Mouse (Mus musculus): ENCODE measurements at regions not wholly inside any gene's neighbourhood (a gene's known extent, or its start where the extent isn't known, plus 50 kb on each side); places are given as distances from the start of the nearest gene placed in this dataset.

DNA sequence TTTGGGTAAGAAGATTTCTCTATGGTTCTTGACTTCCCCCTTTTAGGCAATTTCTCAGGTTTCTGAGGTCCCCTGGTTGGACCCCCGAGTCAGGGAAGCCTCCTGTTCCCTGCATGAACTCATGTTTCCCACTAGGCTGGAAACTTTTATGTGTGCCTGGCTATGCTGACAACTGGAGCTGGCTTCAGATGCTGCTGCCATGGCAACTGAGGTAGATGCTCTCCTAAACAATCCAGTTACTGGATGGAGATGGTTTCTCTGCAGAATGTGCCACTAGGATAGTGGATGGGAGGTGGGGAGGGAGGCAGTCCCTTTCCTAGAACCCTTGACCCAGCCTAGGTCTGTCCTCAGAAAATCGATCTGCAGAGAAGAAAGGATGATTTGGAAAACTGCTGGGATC is 79.4 kb upstream of the Ccnd1 start:
- Histone ChIP-seq H3K9me3 (ENCODE audit: control insufficient read depth, low read length) (no peaks in the 10 kb centered on the region), H3K4me3 (ENCODE audit: low read depth, low read length) (no peak overlapping the region), H3K27ac (replicated peaks) (no peak overlapping the region), H3K4me1 (replicated peaks; ENCODE audit: control insufficient read depth, insufficient read depth) (no peaks in the 10 kb centered on the region), H3K36me3 (ENCODE audit: control insufficient read depth, insufficient read depth, low read length) (no peaks in the 10 kb centered on the region), H3K9ac (ENCODE audit: low read length) (no peak overlapping the region), H3K27me3 (ENCODE audit: control insufficient read depth, insufficient read depth, low read length) (no peaks in the 10 kb centered on the region), H3K4me2 (replicated peaks; ENCODE audit: low read depth) (no peak overlapping the region)
- 70% methylated on average over 2 of the region's 2 CpGs for WGBS
- DNase-seq (ENCODE audit: low spot score) (no peak), ATAC-seq (ENCODE audit: low FRiP score, low TSS enrichment) (no peak)
- TF ChIP-seq EP300 (optimal IDR thresholded peaks at IDR 0.05) (no peak), CTCF (IDR thresholded peaks at IDR 0.05; ENCODE audit: low read depth) (no peak)

DNA sequence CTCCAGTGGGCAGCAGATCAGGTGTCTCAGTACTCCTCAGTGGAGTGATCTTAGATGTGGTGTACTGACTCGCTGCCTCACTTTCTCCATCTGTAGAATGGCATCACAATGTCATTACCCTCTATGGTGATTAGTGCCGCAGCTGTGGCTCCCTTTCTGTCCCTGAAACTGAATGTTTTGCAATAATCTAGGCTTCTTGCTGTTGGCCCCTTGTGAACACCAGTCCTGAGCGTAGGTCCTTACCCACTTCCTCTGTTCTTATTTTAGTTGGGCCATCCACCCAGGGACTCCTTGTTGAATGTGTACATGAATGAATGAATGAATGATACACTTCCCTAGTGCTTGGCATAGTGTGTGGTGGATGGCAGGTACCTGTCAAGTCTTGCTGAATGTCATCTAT is 78.4 kb upstream of the Ccnd1 start:
- 93% methylated on average over 3 of the region's 3 CpGs for WGBS
- ATAC-seq (ENCODE audit: low FRiP score, low TSS enrichment), result no peak
- TF ChIP-seq CTCF (IDR thresholded peaks at IDR 0.05; ENCODE audit: low read depth) (no peak), EP300 (optimal IDR thresholded peaks at IDR 0.05) (no peak)
- DNase-seq (ENCODE audit: low spot score), result no peak
- no peak overlapping the region for H3K27ac ChIP-seq (replicated peaks)
- no peaks in the 10 kb centered on the region for H3K4me1 ChIP-seq (replicated peaks; ENCODE audit: control insufficient read depth, insufficient read depth)
- no peaks in the 10 kb centered on the region for H3K9me3 ChIP-seq (ENCODE audit: control insufficient read depth, low read length)
- H3K36me3 ChIP-seq (ENCODE audit: control insufficient read depth, insufficient read depth, low read length), result no peaks in the 10 kb centered on the region
- no peaks in the 10 kb centered on the region for H3K27me3 ChIP-seq (ENCODE audit: control insufficient read depth, insufficient read depth, low read length)
- H3K4me3 ChIP-seq (ENCODE audit: low read depth, low read length), result no peak overlapping the region
- no peak overlapping the region for H3K4me2 ChIP-seq (replicated peaks; ENCODE audit: low read depth)
- H3K9ac ChIP-seq (ENCODE audit: low read length), result no peak overlapping the region

DNA sequence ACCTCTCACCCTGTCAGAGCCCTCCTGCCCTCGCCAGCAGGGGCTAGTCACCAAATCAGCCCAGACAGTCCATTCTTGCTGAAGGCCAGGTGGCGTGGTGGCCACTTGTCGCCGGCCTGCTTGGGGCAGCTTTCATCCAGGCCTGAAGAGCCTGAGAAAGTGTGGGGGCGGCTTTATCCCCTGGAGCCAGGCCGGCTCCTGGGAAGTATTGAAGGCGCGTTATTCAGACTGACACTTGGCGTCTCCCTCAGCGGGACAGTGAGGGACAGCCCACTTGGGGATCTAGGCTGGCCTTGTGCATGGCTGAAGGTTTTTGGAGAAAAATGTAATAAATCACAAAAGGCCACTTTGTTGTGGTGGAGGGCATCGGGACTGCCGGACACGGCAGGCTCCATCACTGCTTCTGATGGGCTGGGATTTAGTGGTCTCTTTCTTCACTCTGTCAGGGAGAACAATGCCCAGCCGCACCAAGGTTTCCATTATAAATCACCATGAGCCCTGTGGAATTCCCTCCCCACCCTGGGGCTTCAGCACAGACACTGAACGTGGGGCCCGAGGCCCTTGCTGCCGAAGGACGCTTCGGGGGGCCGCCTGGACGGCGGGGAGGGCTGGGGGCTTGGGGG is 75.8 kb upstream of the Ccnd1 start:
- Histone ChIP-seq H3K27ac (replicated peaks) (no peak overlapping the region), H3K4me1 (replicated peaks; ENCODE audit: control insufficient read depth, insufficient read depth) (no peaks in the 10 kb centered on the region), H3K9ac (ENCODE audit: low read length) (no peak overlapping the region), H3K9me3 (ENCODE audit: control insufficient read depth, low read length) (no peaks in the 10 kb centered on the region), H3K4me3 (ENCODE audit: low read depth, low read length) (no peak overlapping the region), H3K4me2 (replicated peaks; ENCODE audit: low read depth) (no peak overlapping the region), H3K27me3 (ENCODE audit: control insufficient read depth, insufficient read depth, low read length) (no peaks in the 10 kb centered on the region), H3K36me3 (ENCODE audit: control insufficient read depth, insufficient read depth, low read length) (no peaks in the 10 kb centered on the region)
- 49% methylated on average over 22 of the region's 22 CpGs for WGBS
- no peak for DNase-seq (ENCODE audit: low spot score)
- TF ChIP-seq EP300 (optimal IDR thresholded peaks at IDR 0.05), result no peak
- TF ChIP-seq CTCF (IDR thresholded peaks at IDR 0.05; ENCODE audit: low read depth), result no peak
- ATAC-seq (ENCODE audit: low FRiP score, low TSS enrichment), result no peak

DNA sequence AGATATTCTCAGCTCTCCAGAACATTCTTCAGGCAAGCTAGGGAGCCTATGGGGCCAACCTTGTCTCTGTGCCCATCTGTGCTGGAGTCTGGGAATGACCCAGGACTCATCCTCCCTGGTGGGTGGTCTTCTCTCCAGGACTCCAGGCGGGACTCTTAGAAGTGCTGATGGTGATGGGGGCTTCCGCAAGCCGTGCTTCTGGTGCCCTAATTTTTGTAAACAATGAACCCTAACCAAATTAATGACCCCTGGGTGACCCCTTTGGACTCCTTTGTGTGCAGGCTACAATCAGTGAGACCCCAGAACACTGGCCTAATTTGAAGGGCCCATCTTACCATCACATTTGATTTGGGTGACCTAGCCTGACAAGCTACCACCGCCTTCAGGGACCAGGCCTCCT is 71.0 kb upstream of the Ccnd1 start:
- no peak for ATAC-seq (ENCODE audit: low FRiP score, low TSS enrichment)
- Histone ChIP-seq H3K4me2 (replicated peaks; ENCODE audit: low read depth) (no peak overlapping the region), H3K27me3 (ENCODE audit: control insufficient read depth, insufficient read depth, low read length) (no peaks in the 10 kb centered on the region), H3K36me3 (ENCODE audit: control insufficient read depth, insufficient read depth, low read length) (no peaks in the 10 kb centered on the region), H3K27ac (replicated peaks) (no peak overlapping the region), H3K9ac (ENCODE audit: low read length) (no peak overlapping the region), H3K9me3 (ENCODE audit: control insufficient read depth, low read length) (no peaks in the 10 kb centered on the region), H3K4me1 (replicated peaks; ENCODE audit: control insufficient read depth, insufficient read depth) (no peaks in the 10 kb centered on the region), H3K4me3 (ENCODE audit: low read depth, low read length) (no peak overlapping the region)
- DNase-seq (ENCODE audit: low spot score), result no peak
- 58% methylated on average over 4 of the region's 4 CpGs for WGBS
- TF ChIP-seq EP300 (optimal IDR thresholded peaks at IDR 0.05), result no peak
- no peak for TF ChIP-seq CTCF (IDR thresholded peaks at IDR 0.05; ENCODE audit: low read depth)

DNA sequence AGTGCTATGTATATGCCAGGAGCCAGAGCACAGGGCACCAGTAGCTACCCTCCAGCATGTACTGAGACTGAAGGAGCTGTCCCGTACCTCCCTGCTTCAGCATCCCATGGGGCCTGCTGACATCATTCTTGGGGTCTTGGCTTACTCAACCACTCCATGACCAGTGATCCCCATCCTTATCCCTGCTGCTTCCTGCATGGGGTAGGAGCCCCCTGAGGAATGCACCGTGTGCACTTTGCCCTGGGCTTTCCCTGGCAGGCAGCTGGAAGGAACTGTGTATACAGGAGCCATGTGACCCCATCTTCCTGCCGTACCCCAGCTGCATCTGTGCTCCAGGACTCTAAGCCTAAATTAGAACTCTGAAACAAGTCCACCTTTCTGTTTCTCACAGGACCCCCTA is 70.3 kb upstream of the Ccnd1 start:
- 44% methylated on average over 3 of the region's 3 CpGs for WGBS
- ATAC-seq (ENCODE audit: low FRiP score, low TSS enrichment) (no peak), DNase-seq (ENCODE audit: low spot score) (no peak)
- Histone ChIP-seq H3K4me3 (ENCODE audit: low read depth, low read length) (no peak overlapping the region), H3K27ac (replicated peaks) (no peak overlapping the region), H3K4me1 (replicated peaks; ENCODE audit: control insufficient read depth, insufficient read depth) (no peaks in the 10 kb centered on the region), H3K9me3 (ENCODE audit: control insufficient read depth, low read length) (no peaks in the 10 kb centered on the region), H3K36me3 (ENCODE audit: control insufficient read depth, insufficient read depth, low read length) (no peaks in the 10 kb centered on the region), H3K4me2 (replicated peaks; ENCODE audit: low read depth) (no peak overlapping the region), H3K27me3 (ENCODE audit: control insufficient read depth, insufficient read depth, low read length) (no peaks in the 10 kb centered on the region), H3K9ac (ENCODE audit: low read length) (no peak overlapping the region)
- no peak for TF ChIP-seq EP300 (optimal IDR thresholded peaks at IDR 0.05)
- no peak for TF ChIP-seq CTCF (IDR thresholded peaks at IDR 0.05; ENCODE audit: low read depth)

DNA sequence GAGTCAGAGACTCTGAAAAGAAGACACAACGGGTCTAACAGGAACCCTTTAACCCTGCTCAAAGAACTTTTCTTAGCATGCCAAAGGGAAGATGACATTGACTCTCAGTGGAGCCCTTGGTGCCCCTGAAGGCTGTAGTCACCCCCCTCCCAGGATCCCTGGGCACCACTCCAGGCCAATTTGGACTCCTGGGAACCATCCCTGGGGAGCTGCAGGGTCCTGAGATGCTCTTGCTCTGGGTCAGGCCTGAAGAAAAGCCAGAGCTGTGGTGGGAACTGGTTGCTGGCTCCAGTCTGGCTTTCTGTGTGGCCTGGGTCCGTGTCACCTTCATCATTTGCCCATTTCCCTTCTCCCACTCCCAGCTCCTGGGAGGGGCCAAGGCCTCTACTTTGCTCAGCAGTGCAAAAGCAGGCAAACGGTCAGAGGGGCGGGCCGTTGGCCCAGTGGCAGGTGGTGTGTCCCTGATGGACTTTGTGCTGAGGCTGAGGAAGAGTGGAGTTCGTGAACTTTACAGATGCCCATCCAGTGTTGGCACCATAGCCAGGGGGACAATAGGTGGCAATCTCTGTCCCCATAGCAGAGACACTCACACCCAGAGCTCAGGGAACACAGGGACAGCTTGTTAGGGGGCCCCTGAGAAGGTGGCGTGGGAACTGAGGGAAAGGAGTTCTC is 69.1 kb upstream of the Ccnd1 start:
- WGBS, result 55% methylated on average over 7 of the region's 7 CpGs

More for the DNA sequence above, 69.1 kb upstream of the Ccnd1 start:
- Histone ChIP-seq H3K4me3 (ENCODE audit: low read depth, low read length) (no peak overlapping the region), H3K9ac (ENCODE audit: low read length) (no peak overlapping the region), H3K27ac (replicated peaks) (no peak overlapping the region), H3K27me3 (ENCODE audit: control insufficient read depth, insufficient read depth, low read length) (no peaks in the 10 kb centered on the region), H3K4me1 (replicated peaks; ENCODE audit: control insufficient read depth, insufficient read depth) (no peaks in the 10 kb centered on the region), H3K36me3 (ENCODE audit: control insufficient read depth, insufficient read depth, low read length) (no peaks in the 10 kb centered on the region), H3K9me3 (ENCODE audit: control insufficient read depth, low read length) (no peaks in the 10 kb centered on the region), H3K4me2 (replicated peaks; ENCODE audit: low read depth) (no peak overlapping the region)
- DNase-seq (ENCODE audit: low spot score) (peak; percentile 22), ATAC-seq (ENCODE audit: low FRiP score, low TSS enrichment) (no peak)
- TF ChIP-seq EP300 (optimal IDR thresholded peaks at IDR 0.05) (no peak), CTCF (IDR thresholded peaks at IDR 0.05; ENCODE audit: low read depth) (no peak)

Measured in stomach, postnatal 0 days (tissue).